Comparison of ENCODE assay signal across 8 mouse cellular contexts in genomic region chr7:37769004-37769403, GRCm38 (mm10). TPM values are rescaled to one million over a fixed set of nuclear protein-coding genes. Genes with fewer than 3 reads are reported as not detected.
DNase-seq lines count a peak whose midpoint lies in the region; ATAC-seq and TF ChIP-seq lines count a peak whose summit lies in the region.

No protein-coding gene starts in this region.

- H3K4me1 ChIP-seq in kidney, embryonic 14.5 days (ENCODE audit: control insufficient read depth, insufficient read depth, low read length), result peaks cover 5% of the 10 kb centered on the region; the same call in 1 of the 2 replicates
- no peaks in the 10 kb centered on the region for H3K4me1 ChIP-seq in embryonic fibroblast, embryonic 13.5 days (ENCODE audit: control insufficient read depth, insufficient read depth, low read length)
- H3K4me1 ChIP-seq in intestine, embryonic 14.5 days (replicated peaks; ENCODE audit: control insufficient read depth, insufficient read depth, low read length), result peaks cover 16% of the 10 kb centered on the region
- peaks cover 17% of the 10 kb centered on the region for H3K4me1 ChIP-seq in neural tube, embryonic 14.5 days (ENCODE audit: control insufficient read depth, insufficient read depth, low read length)

- H3K9ac ChIP-seq in kidney, embryonic 14.5 days (ENCODE audit: low read depth, low read length), result peak overlapping the region; percentile 57; the same call in 1 of the 2 replicates
- H3K9ac ChIP-seq in intestine, embryonic 14.5 days (ENCODE audit: low read length), result peak overlapping the region; percentile 58
- peak overlapping the region; percentile 72 for H3K9ac ChIP-seq in neural tube, embryonic 14.5 days (replicated peaks; ENCODE audit: low read depth, low read length)

- peak overlapping the region; percentile 55 for H3K4me3 ChIP-seq in kidney, embryonic 14.5 days (ENCODE audit: low read length)
- peak overlapping the region; percentile 39 for H3K4me3 ChIP-seq in embryonic fibroblast, embryonic 13.5 days (ENCODE audit: insufficient read depth, low read length)
- peak overlapping the region; percentile 52 for H3K4me3 ChIP-seq in intestine, embryonic 14.5 days (ENCODE audit: low read depth, low read length)
- H3K4me3 ChIP-seq in neural tube, embryonic 14.5 days (ENCODE audit: low read depth, low read length), result peak overlapping the region; percentile 65

- no peak for TF ChIP-seq CTCF in embryonic fibroblast, embryonic 13.5 days (IDR thresholded peaks at IDR 0.05; ENCODE audit: borderline replicate concordance, insufficient read depth, low read length)

- WGBS in kidney, embryonic 14.5 days, result under 1% methylated on average over 28 of the region's 28 CpGs
- under 1% methylated on average over 28 of the region's 28 CpGs for WGBS in intestine, embryonic 14.5 days
- WGBS in neural tube, embryonic 14.5 days, result under 1% methylated on average over 28 of the region's 28 CpGs

- no peaks in the 10 kb centered on the region for H3K36me3 ChIP-seq in kidney, embryonic 14.5 days (ENCODE audit: control insufficient read depth, insufficient read depth, low read length)
- no peaks in the 10 kb centered on the region for H3K36me3 ChIP-seq in intestine, embryonic 14.5 days (ENCODE audit: control insufficient read depth, insufficient read depth, low read length)
- H3K36me3 ChIP-seq in neural tube, embryonic 14.5 days (ENCODE audit: control insufficient read depth, insufficient read depth, low read length), result no peaks in the 10 kb centered on the region

- H3K27me3 ChIP-seq in kidney, embryonic 14.5 days (ENCODE audit: control insufficient read depth, insufficient read depth, low read length), result peaks cover 52% of the 10 kb centered on the region
- peaks cover 74% of the 10 kb centered on the region for H3K27me3 ChIP-seq in intestine, embryonic 14.5 days (replicated peaks; ENCODE audit: control insufficient read depth, insufficient read depth, low read length)
- no peaks in the 10 kb centered on the region for H3K27me3 ChIP-seq in neural tube, embryonic 14.5 days (ENCODE audit: control insufficient read depth, insufficient read depth, low read length)

- peak overlapping the region; percentile 95 for H3K4me2 ChIP-seq in kidney, embryonic 14.5 days (replicated peaks; ENCODE audit: low read depth, low read length)
- H3K4me2 ChIP-seq in intestine, embryonic 14.5 days (ENCODE audit: low read length), result peak overlapping the region; percentile 99
- H3K4me2 ChIP-seq in neural tube, embryonic 14.5 days (ENCODE audit: low read depth, low read length), result peak overlapping the region; percentile 96

- TF ChIP-seq POLR2A in embryonic fibroblast, embryonic 13.5 days (IDR thresholded peaks at IDR 0.05; ENCODE audit: low read depth, low read length), result no peak

- H3K9me3 ChIP-seq in kidney, embryonic 14.5 days (ENCODE audit: control insufficient read depth, low read length), result no peaks in the 10 kb centered on the region
- H3K9me3 ChIP-seq in intestine, embryonic 14.5 days (ENCODE audit: control insufficient read depth, low read length), result no peaks in the 10 kb centered on the region
- no peaks in the 10 kb centered on the region for H3K9me3 ChIP-seq in neural tube, embryonic 14.5 days (ENCODE audit: control insufficient read depth, low read length)

- no peak for DNase-seq in kidney, adult 18-20 months
- DNase-seq in adrenal gland, postnatal 14 days, result peak; percentile 32
- DNase-seq in intestine, embryonic 14.5 days (ENCODE audit: low spot score), result no peak
- DNase-seq in urinary bladder, postnatal 14 days (ENCODE audit: low spot score), result no peak
- DNase-seq in gastrocnemius, postnatal 25 days, result no peak

- H3K27ac ChIP-seq in kidney, embryonic 14.5 days (ENCODE audit: low read depth, low read length), result no peak overlapping the region
- no peak overlapping the region for H3K27ac ChIP-seq in embryonic fibroblast, embryonic 13.5 days (ENCODE audit: insufficient read depth, low read length)
- no peak overlapping the region for H3K27ac ChIP-seq in intestine, embryonic 14.5 days (ENCODE audit: low read depth)
- peak overlapping the region; percentile 89 for H3K27ac ChIP-seq in neural tube, embryonic 14.5 days (ENCODE audit: low read depth, low read length)

- no peak for ATAC-seq in kidney, embryonic 14.5 days (ENCODE audit: low FRiP score, low TSS enrichment)
- ATAC-seq in intestine, embryonic 14.5 days (replicated peaks; ENCODE audit: low FRiP score, low TSS enrichment, low read depth), result no peak
- no peak for ATAC-seq in neural tube, embryonic 14.5 days (ENCODE audit: low read depth)

RNA-seq across cellular contexts. Expression of gene Zfp536, which starts 4.4 kb away (rescaled TPM):
- polyA plus RNA-seq in kidney, embryonic 14.5 days (2014; fragmentation: Nextera tagmentation; extraction: Ambion mirVana), result 7.4 and 9.2 TPM in 2 replicates
- 6.3 and 6.8 TPM in 2 replicates for total RNA-seq in adrenal gland, postnatal 14 days (2021)
- 1.4 TPM in 1 of 2 replicates, not detected in the other for polyA plus RNA-seq in embryonic fibroblast, embryonic 13.5 days (2011; ENCODE audit: insufficient read length, low read depth, missing spikeins)
- 11.5 and 14.4 TPM in 2 replicates for polyA plus RNA-seq in intestine, embryonic 14.5 days (2014; fragmentation: Nextera tagmentation; extraction: Ambion mirVana)
- polyA plus RNA-seq in neural tube, embryonic 14.5 days (2014; fragmentation: Nextera tagmentation; extraction: Ambion mirVana), result 45.7 and 54.9 TPM in 2 replicates
- 1 to 10 TPM in 1 of 2 experiments, under 1 TPM in 1; 0.75 to 1.5 TPM for total RNA-seq in gastrocnemius, postnatal 25 days (2021)
